Mouse (Mus musculus): ENCODE data around the gene Eif3k.

The Eif3k gene

GRCm38 (mm10) chr7:28981651-28982273 is at the start of gene Eif3k, which contains the start of gene Map4k1:
TSS of gene Eif3k (minus strand) at chr7:28981864.
TSS of gene Map4k1 (plus strand) at chr7:28982050.
- DNase-seq (ENCODE audit: low read depth, low spot score), result peak; percentile 99

- DNase-seq (ENCODE audit: low read depth, low spot score), result no peak
Observed at GRCm38 (mm10) chr7:29029690-29030656, 48.3 kb upstream of the Eif3k start.

- no peak for DNase-seq (ENCODE audit: low read depth, low spot score)
Observed at GRCm38 (mm10) chr7:29028761-29029160, 47.1 kb upstream of the Eif3k start.

- no peak for DNase-seq (ENCODE audit: low read depth, low spot score)
Observed at GRCm38 (mm10) chr7:29026811-29027210, 45.1 kb upstream of the Eif3k start.

- no peak for DNase-seq (ENCODE audit: low read depth, low spot score)
Observed at GRCm38 (mm10) chr7:29026195-29026594, 44.5 kb upstream of the Eif3k start.

GRCm38 (mm10) chr7:29025566-29025965 is 43.9 kb upstream of the Eif3k start:
- no peak for DNase-seq (ENCODE audit: low read depth, low spot score)

- DNase-seq (ENCODE audit: low read depth, low spot score), result no peak
Observed at GRCm38 (mm10) chr7:29023514-29023913, 41.9 kb upstream of the Eif3k start.

- no peak for DNase-seq (ENCODE audit: low read depth, low spot score)
Observed at GRCm38 (mm10) chr7:29022479-29022878, 40.8 kb upstream of the Eif3k start.

- DNase-seq (ENCODE audit: low read depth, low spot score), result no peak
Observed at GRCm38 (mm10) chr7:29019447-29020220, 38.0 kb upstream of the Eif3k start.

- DNase-seq (ENCODE audit: low read depth, low spot score), result no peak
Observed at GRCm38 (mm10) chr7:29017222-29017621, 35.6 kb upstream of the Eif3k start.

- no peak for DNase-seq (ENCODE audit: low read depth, low spot score)
Observed at GRCm38 (mm10) chr7:29016440-29016839, 34.8 kb upstream of the Eif3k start.

GRCm38 (mm10) chr7:29014984-29015383 is 33.3 kb upstream of the Eif3k start:
- DNase-seq (ENCODE audit: low read depth, low spot score), result no peak

- DNase-seq (ENCODE audit: low read depth, low spot score), result no peak
Observed at GRCm38 (mm10) chr7:29008714-29009113, 27.1 kb upstream of the Eif3k start.

- DNase-seq (ENCODE audit: low read depth, low spot score), result no peak
Observed at GRCm38 (mm10) chr7:29008171-29008570, 26.5 kb upstream of the Eif3k start.

GRCm38 (mm10) chr7:29007224-29008101 is 25.8 kb upstream of the Eif3k start:
- DNase-seq (ENCODE audit: low read depth, low spot score), result no peak

- DNase-seq (ENCODE audit: low read depth, low spot score), result no peak
Observed at GRCm38 (mm10) chr7:29000651-29001605, 19.3 kb upstream of the Eif3k start.

GRCm38 (mm10) chr7:28993402-28993801 is 11.7 kb upstream of the Eif3k start:
- no peak for DNase-seq (ENCODE audit: low read depth, low spot score)

- DNase-seq (ENCODE audit: low read depth, low spot score), result no peak
Observed at GRCm38 (mm10) chr7:28992997-28993396, 11.3 kb upstream of the Eif3k start.

GRCm38 (mm10) chr7:28991616-28992015 is 10.0 kb upstream of the Eif3k start:
- DNase-seq (ENCODE audit: low read depth, low spot score), result no peak

GRCm38 (mm10) chr7:28990766-28991273 is 9.2 kb upstream of the Eif3k start:
- no peak for DNase-seq (ENCODE audit: low read depth, low spot score)

Data from brain, embryonic 18.5 days (tissue).